Comparison of ENCODE assay signal across 16 mouse cellular contexts in the genomic region with DNA sequence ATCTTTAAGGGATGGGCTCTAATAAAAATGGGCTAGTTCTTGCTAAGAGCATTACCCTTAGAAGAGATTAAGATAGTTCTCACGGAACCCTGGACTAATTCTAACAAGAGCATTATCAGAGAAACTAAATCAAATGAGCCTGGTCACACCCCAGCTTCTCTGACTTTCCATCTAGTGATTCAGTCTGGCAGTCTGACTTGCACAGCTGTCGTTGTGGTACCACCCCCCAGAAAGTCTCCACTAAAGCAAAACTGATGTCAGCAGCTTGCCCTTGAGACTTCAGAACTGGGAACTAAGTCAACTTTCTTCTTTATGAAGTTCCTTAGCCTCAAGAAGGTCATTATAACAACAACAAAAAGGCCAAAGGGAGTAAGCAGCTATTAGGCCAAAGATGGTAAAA.
"Had no signal": no experiment of that assay in that cellular context is flagged by ENCODE, and none has a peak within 500 bp of the region (broad histone marks: within the 10 kb centered on the region; RNA-seq: fewer than 3 reads in every experiment).

No protein-coding gene starts in this region.

- H3K27me3 ChIP-seq: kidney, embryonic 15.5 days; liver, embryonic 13.5 days; midbrain, embryonic 12.5 days; midbrain, embryonic 15.5 days; neural tube, embryonic 13.5 days; stomach, embryonic 15.5 days had no signal

- H3K4me2 ChIP-seq: kidney, embryonic 15.5 days; liver, embryonic 13.5 days; midbrain, embryonic 12.5 days; midbrain, embryonic 15.5 days; neural tube, embryonic 13.5 days; stomach, embryonic 15.5 days had no signal

- DNase-seq: kidney, adult 11 months; kidney, adult 8-10 months; kidney, postnatal 25 days; layer of hippocampus, adult 9-11 months; liver, embryonic 13.5 days; lung, adult 2 months; lung, postnatal 14 days; thymus, postnatal 25 days had no signal

- H3K9ac ChIP-seq: kidney, embryonic 15.5 days; liver, embryonic 13.5 days; midbrain, embryonic 12.5 days; midbrain, embryonic 15.5 days; neural tube, embryonic 13.5 days; stomach, embryonic 15.5 days had no signal

- H3K4me1 ChIP-seq: midbrain, embryonic 12.5 days; midbrain, embryonic 15.5 days; neural tube, embryonic 13.5 days; stomach, embryonic 15.5 days had no signal

- H3K36me3 ChIP-seq: kidney, embryonic 15.5 days; liver, embryonic 13.5 days; midbrain, embryonic 12.5 days; midbrain, embryonic 15.5 days; neural tube, embryonic 13.5 days; stomach, embryonic 15.5 days had no signal

- H3K27ac ChIP-seq: kidney, embryonic 15.5 days; layer of hippocampus, adult 2 months; left cerebral cortex, adult 2 months; liver, embryonic 13.5 days; macrophage; midbrain, embryonic 12.5 days; midbrain, embryonic 15.5 days; neural tube, embryonic 13.5 days; stomach, embryonic 15.5 days had no signal

- H3K4me3 ChIP-seq: kidney, embryonic 15.5 days; layer of hippocampus, adult 2 months; left cerebral cortex, adult 2 months; liver, embryonic 13.5 days; midbrain, embryonic 12.5 days; midbrain, embryonic 15.5 days; neural tube, embryonic 13.5 days; stomach, embryonic 15.5 days had no signal
